Mouse (Mus musculus) limb, embryonic 13.5 days (tissue): ENCODE data around the gene Cap2. TPM values are rescaled to one million over a fixed set of nuclear protein-coding genes. Genes with fewer than 3 reads are reported as not detected.

Experiments
- ATAC-seq: fragments of 200-750 bp; cut with Nextera tagmentation; 2 replicates; pipeline ENCODE4 v1.8.0; 2017; ENCODE audit warnings: low read depth, moderate number of reproducible peaks, moderate TSS enrichment; ENCODE audit not compliant: low FRiP score
- H3K27ac ChIP-seq: fragments of 300-500 bp; sonication (generic); 2 replicates; pipeline ENCODE4 v1.5.1; 2015; ENCODE audit warnings: inconsistent platforms, mild to moderate bottlenecking, moderate library complexity
- H3K27me3 ChIP-seq: fragments of 300-500 bp; sonication (generic); 2 replicates; pipeline ENCODE4 v1.6.1; 2015; ENCODE audit warnings: mild to moderate bottlenecking, inconsistent platforms
- H3K36me3 ChIP-seq: fragments of 300-500 bp; sonication (generic); 2 replicates; pipeline ENCODE4 v1.6.1; 2015; ENCODE audit warnings: inconsistent platforms, mild to moderate bottlenecking, moderate library complexity
- H3K4me1 ChIP-seq: fragments of 300-500 bp; sonication (generic); 2 replicates; pipeline ENCODE4 v1.6.1; 2015; ENCODE audit warnings: inconsistent platforms
- H3K4me2 ChIP-seq: fragments of 300-500 bp; sonication (generic); replicated peaks from 2 replicates; pipeline ENCODE4 v1.6.1; 2015; ENCODE audit warnings: inconsistent platforms, mild to moderate bottlenecking, moderate library complexity
- H3K4me3 ChIP-seq: fragments of 300-500 bp; sonication (generic); 2 replicates; pipeline ENCODE4 v1.5.1; 2015; ENCODE audit warnings: moderate library complexity, mild to moderate bottlenecking, inconsistent platforms
- H3K9ac ChIP-seq: fragments of 300-500 bp; sonication (generic); 2 replicates; pipeline ENCODE4 v1.6.1; 2015; ENCODE audit warnings: mild to moderate bottlenecking, inconsistent platforms
- H3K9me3 ChIP-seq: fragments of 300-500 bp; sonication (generic); 2 replicates; pipeline ENCODE4 v1.6.1; 2016; ENCODE audit warnings: inconsistent platforms
- WGBS: fragments of 180-500 bp; shearing (Covaris S2); methylation state at CpG from one replicate; pipeline ENCODE4 v1.1.7; 2015; 5-methylcytosine and 5-hydroxymethylcytosine counted together
- polyA plus RNA-seq: library from polyadenylated mRNA; unstranded; fragments of >200 nt; fragmentation: Nextera tagmentation; extraction: Ambion mirVana; gene quantifications from 2 replicates; pipeline ENCODE4 v1.2.1, GENCODE M21; 2015

Cap2 gene
- polyA plus RNA-seq: 18.8 and 21.0 TPM in 2 replicates

GRCm38 (mm10) chr13:46501800-46502389 is at the start of gene Cap2:
Gene Cap2, plus strand, starts transcription at chr13:46501848.
- peak; percentile 75 for ATAC-seq
- Histone ChIP-seq H3K4me2 (peak within 1 kb of the TSS; percentile 89), H3K9me3 (no peaks in the 10 kb centered on the region), H3K27me3 (peaks cover 4% of the 10 kb centered on the region; the same call in 1 of the 2 replicates), H3K4me1 (peaks cover 14% of the 10 kb centered on the region; the same call in 1 of the 2 replicates), H3K9ac (peak within 1 kb of the TSS; percentile 73), H3K4me3 (peak within 1 kb of the TSS; percentile 61), H3K27ac (no peak within 1 kb of the TSS), H3K36me3 (no peaks in the 10 kb centered on the region)
- under 1% methylated on average over 32 of the region's 42 CpGs for WGBS

GRCm38 (mm10) chr13:46459546-46459945 is 42.1 kb upstream of the Cap2 start:
- Histone ChIP-seq H3K27ac (no peak overlapping the region), H3K4me3 (no peak overlapping the region), H3K36me3 (no peaks in the 10 kb centered on the region), H3K9ac (no peak overlapping the region), H3K4me1 (no peaks in the 10 kb centered on the region), H3K4me2 (no peak overlapping the region), H3K27me3 (no peaks in the 10 kb centered on the region), H3K9me3 (no peaks in the 10 kb centered on the region)
- no peak for ATAC-seq
- 63% methylated on average over 10 of the region's 10 CpGs for WGBS

GRCm38 (mm10) chr13:46462280-46462679 is 39.4 kb upstream of the Cap2 start:
- no peak for ATAC-seq
- Histone ChIP-seq H3K4me3 (no peak overlapping the region), H3K36me3 (no peaks in the 10 kb centered on the region), H3K9ac (no peak overlapping the region), H3K4me1 (no peaks in the 10 kb centered on the region), H3K9me3 (no peaks in the 10 kb centered on the region), H3K4me2 (no peak overlapping the region), H3K27ac (no peak overlapping the region), H3K27me3 (no peaks in the 10 kb centered on the region)
- 93% methylated on average over 4 of the region's 4 CpGs for WGBS

- Histone ChIP-seq H3K4me3 (no peak overlapping the region), H3K36me3 (no peaks in the 10 kb centered on the region), H3K27ac (no peak overlapping the region), H3K4me2 (no peak overlapping the region), H3K27me3 (no peaks in the 10 kb centered on the region), H3K4me1 (no peaks in the 10 kb centered on the region), H3K9ac (no peak overlapping the region), H3K9me3 (no peaks in the 10 kb centered on the region)
- 79% methylated on average over 3 of the region's 3 CpGs for WGBS
- no peak for ATAC-seq
Measured at GRCm38 (mm10) chr13:46463764-46464163, 37.9 kb upstream of the Cap2 start.

- no peaks in the 10 kb centered on the region for H3K36me3 ChIP-seq
- no peak overlapping the region for H3K27ac ChIP-seq
- ATAC-seq: no peak
- H3K4me2 ChIP-seq: no peak overlapping the region
- H3K9me3 ChIP-seq: no peaks in the 10 kb centered on the region
- H3K4me1 ChIP-seq: no peaks in the 10 kb centered on the region
- no peak overlapping the region for H3K9ac ChIP-seq
- H3K4me3 ChIP-seq: no peak overlapping the region
- WGBS: 59% methylated on average over 8 of the region's 8 CpGs
- H3K27me3 ChIP-seq: no peaks in the 10 kb centered on the region
Measured at GRCm38 (mm10) chr13:46468251-46468650, 33.4 kb upstream of the Cap2 start.

GRCm38 (mm10) chr13:46469536-46469935 is 32.1 kb upstream of the Cap2 start:
- Histone ChIP-seq H3K27ac (no peak overlapping the region), H3K4me1 (no peaks in the 10 kb centered on the region), H3K9me3 (no peaks in the 10 kb centered on the region), H3K36me3 (no peaks in the 10 kb centered on the region), H3K27me3 (no peaks in the 10 kb centered on the region), H3K4me3 (no peak overlapping the region), H3K9ac (no peak overlapping the region), H3K4me2 (no peak overlapping the region)
- 84% methylated on average over 2 of the region's 2 CpGs for whole genome bisulfite sequencing
- no peak for ATAC-seq

GRCm38 (mm10) chr13:46481271-46481670 is 20.4 kb upstream of the Cap2 start:
- WGBS: 76% methylated on average over 3 of the region's 3 CpGs
- Histone ChIP-seq H3K27me3 (no peaks in the 10 kb centered on the region), H3K27ac (no peak overlapping the region), H3K9me3 (no peaks in the 10 kb centered on the region), H3K36me3 (no peaks in the 10 kb centered on the region), H3K4me3 (no peak overlapping the region), H3K4me1 (no peaks in the 10 kb centered on the region), H3K4me2 (no peak overlapping the region), H3K9ac (no peak overlapping the region)
- ATAC-seq: no peak

GRCm38 (mm10) chr13:46485605-46486004 is 16.0 kb upstream of the Cap2 start:
- Histone ChIP-seq H3K4me2 (no peak overlapping the region), H3K27me3 (no peaks in the 10 kb centered on the region), H3K36me3 (no peaks in the 10 kb centered on the region), H3K9me3 (no peaks in the 10 kb centered on the region), H3K9ac (no peak overlapping the region), H3K27ac (no peak overlapping the region), H3K4me1 (peaks cover 3% of the 10 kb centered on the region), H3K4me3 (no peak overlapping the region)
- no peak for ATAC-seq
- 80% methylated on average over 3 of the region's 3 CpGs for WGBS

- no peaks in the 10 kb centered on the region for H3K9me3 ChIP-seq
- WGBS: 81% methylated on average over 4 of the region's 4 CpGs
- ATAC-seq: no peak
- H3K4me2 ChIP-seq: no peak overlapping the region
- H3K4me3 ChIP-seq: no peak overlapping the region
- H3K9ac ChIP-seq: no peak overlapping the region
- no peaks in the 10 kb centered on the region for H3K36me3 ChIP-seq
- no peak overlapping the region for H3K27ac ChIP-seq
- no peaks in the 10 kb centered on the region for H3K27me3 ChIP-seq
- H3K4me1 ChIP-seq: peaks cover 7% of the 10 kb centered on the region
Measured at GRCm38 (mm10) chr13:46488166-46488565, 13.5 kb upstream of the Cap2 start.

GRCm38 (mm10) chr13:46490644-46491043 is 11.0 kb upstream of the Cap2 start:
- Histone ChIP-seq H3K9me3 (no peaks in the 10 kb centered on the region), H3K4me1 (peaks cover 7% of the 10 kb centered on the region), H3K9ac (no peak overlapping the region), H3K36me3 (no peaks in the 10 kb centered on the region), H3K4me3 (no peak overlapping the region), H3K27ac (no peak overlapping the region; the same call in 1 of the 2 replicates), H3K27me3 (no peaks in the 10 kb centered on the region), H3K4me2 (no peak overlapping the region)
- ATAC-seq: no peak
- 30% methylated on average over 4 of the region's 4 CpGs for WGBS

GRCm38 (mm10) chr13:46502390-46502891 is 793 bp downstream of the Cap2 start:
- no peaks in the 10 kb centered on the region for H3K9me3 ChIP-seq
- H3K27me3 ChIP-seq: peaks cover 4% of the 10 kb centered on the region; the same call in 1 of the 2 replicates
- no peaks in the 10 kb centered on the region for H3K36me3 ChIP-seq
- H3K27ac ChIP-seq: no peak overlapping the region
- 8% methylated on average over 20 of the region's 20 CpGs for WGBS
- peaks cover 14% of the 10 kb centered on the region; the same call in 1 of the 2 replicates for H3K4me1 ChIP-seq
- H3K9ac ChIP-seq: peak overlapping the region; percentile 73
- H3K4me3 ChIP-seq: peak overlapping the region; percentile 61
- peak; percentile 70 for ATAC-seq
- H3K4me2 ChIP-seq: peak overlapping the region; percentile 89

- no peak overlapping the region for H3K27ac ChIP-seq
- H3K27me3 ChIP-seq: peaks cover 4% of the 10 kb centered on the region; the same call in 1 of the 2 replicates
- 0 out of 2 replicates have a peak, but pooled peaks cover 4% of the 10 kb centered on the region for H3K4me1 ChIP-seq
- 0 out of 2 replicates have a peak, but pooled peaks cover 3% of the 10 kb centered on the region for H3K9me3 ChIP-seq
- H3K9ac ChIP-seq: no peak overlapping the region
- no peaks in the 10 kb centered on the region for H3K36me3 ChIP-seq
- no peak for ATAC-seq
- no peak overlapping the region for H3K4me3 ChIP-seq
- WGBS: 68% methylated on average over 7 of the region's 7 CpGs
- H3K4me2 ChIP-seq: no peak overlapping the region
Measured at GRCm38 (mm10) chr13:46507944-46508343, 6.3 kb downstream of the Cap2 start.

- H3K4me1 ChIP-seq: no peaks in the 10 kb centered on the region
- H3K4me2 ChIP-seq: no peak overlapping the region
- H3K27me3 ChIP-seq: no peaks in the 10 kb centered on the region
- no peak overlapping the region for H3K27ac ChIP-seq
- H3K4me3 ChIP-seq: no peak overlapping the region
- H3K9ac ChIP-seq: no peak overlapping the region
- ATAC-seq: no peak
- WGBS: 85% methylated on average over 4 of the region's 4 CpGs
- 0 out of 2 replicates have a peak, but pooled peaks cover 3% of the 10 kb centered on the region for H3K9me3 ChIP-seq
- H3K36me3 ChIP-seq: no peaks in the 10 kb centered on the region
Measured at GRCm38 (mm10) chr13:46508823-46509222, 7.2 kb downstream of the Cap2 start.
